Mouse (Mus musculus) right cerebral cortex, postnatal 4 days (tissue): Measurements from ENCODE around the gene Zfhx2.
A peak's percentile ranks its signal among the peaks of the same experiment; 100 is the strongest.
"Not testable (repeated sequence)": the region's sequence is repeated elsewhere in the genome, so short reads cannot be mapped to it uniquely, and the experiment has no call there.

ENCODE experiments used
- DNase-seq: peaks from one replicate; pipeline ENCODE4 v3.0.0-alpha.2; 2022

Zfhx2 gene

GRCm38 (mm10) chr14:55077481-55078365, 14.4 kb downstream of the Zfhx2 start:
- DNase-seq = no peak

- no peak for DNase-seq
These were observed 15.2 kb downstream of the Zfhx2 start for GRCm38 (mm10) chr14:55076956-55077355.

GRCm38 (mm10) chr14:55076224-55076623, 15.9 kb downstream of the Zfhx2 start:
- DNase-seq = peak; percentile 72

GRCm38 (mm10) chr14:55074416-55074815, 17.7 kb downstream of the Zfhx2 start:
- no peak for DNase-seq

- DNase-seq = no peak
These were observed 20.4 kb downstream of the Zfhx2 start for GRCm38 (mm10) chr14:55071756-55072155.

GRCm38 (mm10) chr14:55066042-55066441, 26.1 kb downstream of the Zfhx2 start:
- no peak for DNase-seq

- no peak for DNase-seq
These were observed 26.7 kb downstream of the Zfhx2 start for GRCm38 (mm10) chr14:55065391-55065790.

- DNase-seq = no peak
These were observed 27.4 kb downstream of the Zfhx2 start for GRCm38 (mm10) chr14:55064481-55065370.

- no peak for DNase-seq
These were observed 28.3 kb downstream of the Zfhx2 start for GRCm38 (mm10) chr14:55063581-55064381.

- DNase-seq = no peak
These were observed 29.0 kb downstream of the Zfhx2 start for GRCm38 (mm10) chr14:55063117-55063516.

- DNase-seq = no peak
These were observed 29.5 kb downstream of the Zfhx2 start for GRCm38 (mm10) chr14:55062626-55063025.

GRCm38 (mm10) chr14:55061845-55062244, 30.3 kb downstream of the Zfhx2 start:
- DNase-seq = no peak

GRCm38 (mm10) chr14:55059931-55060330, 32.2 kb downstream of the Zfhx2 start:
- no peak for DNase-seq

- DNase-seq = no peak
These were observed 33.1 kb downstream of the Zfhx2 start for GRCm38 (mm10) chr14:55059009-55059408.

GRCm38 (mm10) chr14:55055167-55055834, 36.8 kb downstream of the Zfhx2 start:
- DNase-seq = peak; percentile 87

- DNase-seq = no peak
These were observed 37.9 kb downstream of the Zfhx2 start for GRCm38 (mm10) chr14:55054191-55054749.

- peak; percentile 88 for DNase-seq
These were observed 38.4 kb downstream of the Zfhx2 start for GRCm38 (mm10) chr14:55053708-55054190.

- DNase-seq = no peak
These were observed 39.1 kb downstream of the Zfhx2 start for GRCm38 (mm10) chr14:55053050-55053449.

- peak; percentile 93 for DNase-seq
These were observed 39.6 kb downstream of the Zfhx2 start for GRCm38 (mm10) chr14:55052496-55052895.

- no peak for DNase-seq
These were observed 44.1 kb downstream of the Zfhx2 start for GRCm38 (mm10) chr14:55047971-55048531.

- not testable (repeated sequence) for DNase-seq
These were observed 48.4 kb downstream of the Zfhx2 start for GRCm38 (mm10) chr14:55043694-55044093.
